ENCODE assay signal across 9 mouse cellular contexts in the genomic region with DNA sequence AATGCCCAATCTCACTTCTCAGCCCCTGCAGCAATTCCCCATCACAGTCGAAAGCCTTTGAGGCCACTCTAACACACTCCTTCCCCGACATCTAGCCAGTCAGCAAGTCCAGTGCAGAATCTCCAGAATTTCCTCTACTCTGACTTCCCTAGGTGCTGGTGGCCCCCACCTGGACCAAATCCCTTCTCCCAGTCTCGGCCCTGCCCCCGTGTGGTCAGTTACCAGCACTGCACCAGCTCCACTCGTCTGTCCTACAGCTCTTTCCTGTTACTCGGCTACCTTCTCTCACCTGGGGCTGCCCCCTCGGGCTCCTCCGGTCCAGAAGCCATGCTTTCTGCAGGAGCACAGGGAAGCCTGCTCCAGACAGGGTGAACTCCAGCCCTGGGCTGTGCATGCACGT. TPM values are rescaled to one million over a fixed set of nuclear protein-coding genes. Genes with fewer than 3 reads are reported as not detected.
DNase-seq lines count a peak whose midpoint lies in the region; TF ChIP-seq lines count a peak whose summit lies in the region.
"Had no signal": no experiment of that assay in that cellular context is flagged by ENCODE, and none has a peak within 500 bp of the region (broad histone marks: within the 10 kb centered on the region; RNA-seq: fewer than 3 reads in every experiment).

No protein-coding gene starts in this region.

- TF ChIP-seq POLR2A in bone marrow macrophage, adult 2 months (IDR thresholded peaks at IDR 0.05; ENCODE audit: borderline replicate concordance, low read depth, low read length), result no peak

- H3K4me3 ChIP-seq in bone marrow macrophage, adult 2 months (ENCODE audit: insufficient read depth, low read length), result no peak overlapping the region
- H3K4me3 ChIP-seq: heart, embryonic 15.5 days had no signal

- peak; percentile 53; the same call in 1 of the 2 replicates for TF ChIP-seq CTCF in bone marrow macrophage, adult 2 months (IDR thresholded peaks at IDR 0.05; ENCODE audit: low read depth, low read length)

- DNase-seq in cerebellum, adult 11-12 months, result peak; percentile 44
- DNase-seq in cerebellum, adult 9-10 months, result no peak
- DNase-seq in left cerebral cortex, adult 18-20 months (ENCODE audit: low spot score in 2 of 2), result peak; percentile 51 to 68
- DNase-seq in left cerebral cortex, adult 8-10 months (ENCODE audit: low spot score in 2 of 2), result no peak
- DNase-seq in kidney, postnatal 10 days, result peak; percentile 64
- peak; percentile 35 for DNase-seq in spleen, adult 12 weeks (ENCODE audit: low spot score)
- DNase-seq in layer of hippocampus, adult 9-10 months (ENCODE audit: low spot score), result no peak

- H3K27ac ChIP-seq in bone marrow macrophage, adult 2 months (ENCODE audit: insufficient read depth, low read depth, low read length), result no peak overlapping the region
- H3K27ac ChIP-seq: heart, embryonic 15.5 days had no signal

- no peaks in the 10 kb centered on the region for H3K4me1 ChIP-seq in bone marrow macrophage, adult 2 months (ENCODE audit: control insufficient read depth, insufficient read depth, low read length)
- H3K4me1 ChIP-seq: heart, embryonic 15.5 days had no signal

RNA-seq across cellular contexts. Expression of a gene that starts 46.8 kb away (rescaled TPM):
- under 1 TPM; 0.26 to 0.86 TPM for total RNA-seq in left cerebral cortex, adult 18-20 months (2021)
- total RNA-seq in left cerebral cortex, adult 8-10 months (2022), result under 1 TPM; 0.51 to 0.83 (median 0.64) TPM
- not detected in 2 replicates for polyA plus RNA-seq in bone marrow macrophage, adult 2 months (2012; ENCODE audit: insufficient read depth, insufficient read length, missing spikeins)

RNA-seq across cellular contexts. Expression of a gene that starts 49.0 kb away (rescaled TPM):
- total RNA-seq in left cerebral cortex, adult 18-20 months (2021), result 10 to 100 TPM; 31.3 to 34.8 TPM
- total RNA-seq in left cerebral cortex, adult 8-10 months (2022), result 10 to 100 TPM; 27.0 to 36.1 (median 31.0) TPM
- 10.0 and 12.7 TPM in 2 replicates for polyA plus RNA-seq in bone marrow macrophage, adult 2 months (2012; ENCODE audit: insufficient read depth, insufficient read length, missing spikeins)

RNA-seq across cellular contexts. Expression of a gene that starts 50.7 kb away (rescaled TPM):
- total RNA-seq in left cerebral cortex, adult 18-20 months (2021), result not detected
- under 1 TPM in 1 of 4 experiments, not detected in 3; 0.17 TPM for total RNA-seq in left cerebral cortex, adult 8-10 months (2022)
- not detected in 2 replicates for polyA plus RNA-seq in bone marrow macrophage, adult 2 months (2012; ENCODE audit: insufficient read depth, insufficient read length, missing spikeins)
- polyA plus RNA-seq: heart, embryonic 15.5 days had no signal

Comparison
In these comparisons a context has a peak if more than half of its experiments do, and no peak if none do; other contexts are left out.
1. DNase-seq: peak in cerebellum, adult 11-12 months (single experiment), left cerebral cortex, adult 18-20 months (2 of 2), kidney, postnatal 10 days (single experiment) and spleen, adult 12 weeks (single experiment); none in cerebellum, adult 9-10 months (single experiment), left cerebral cortex, adult 8-10 months (0 of 2) and layer of hippocampus, adult 9-10 months (single experiment).